Mouse (Mus musculus) E14TG2a.4 (cell line): ENCODE data around the gene Psma5.

Experiments used
- CTCF ChIP-seq: conservative IDR thresholded peaks from 2 replicates; pipeline ENCODE4 v1.5.1; 2014; ENCODE audit warnings: low read length
- POU5F1 ChIP-seq: IDR thresholded peaks from 2 replicates; pipeline ENCODE4 v1.6.1; 2014; ENCODE audit warnings: low read length, borderline replicate concordance

DNA sequence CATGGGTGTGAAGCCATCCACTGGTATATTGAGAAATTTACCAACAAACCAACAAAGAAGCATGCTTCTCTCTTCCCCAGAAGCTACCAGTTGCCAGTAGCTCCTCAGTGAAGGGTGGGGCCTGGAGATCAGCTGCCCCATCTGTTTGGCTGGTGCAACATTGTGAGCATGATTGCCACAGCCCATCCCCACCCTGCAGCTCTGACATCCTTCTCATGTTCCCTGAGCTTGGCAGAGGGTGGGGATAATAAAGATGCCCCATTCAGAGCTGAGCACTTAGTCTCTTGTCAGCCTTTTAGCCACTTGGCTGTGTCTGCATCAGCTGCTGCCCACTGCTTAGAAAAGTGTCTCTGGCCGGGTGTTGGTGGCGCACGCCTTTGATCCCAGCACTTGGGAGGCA, 66.2 kb downstream of the Psma5 start:
- TF ChIP-seq CTCF, result no peak
- no peak for TF ChIP-seq POU5F1
